Mouse (Mus musculus) small intestine, adult 2 months (tissue): ENCODE data around the gene Cox20.

Experiments
- CTCF ChIP-seq: fragments of 200-500 bp; IDR thresholded peaks from 2 replicates; pipeline ENCODE4 v1.5.1; 2012; ENCODE audit warnings: low read depth, mild to moderate bottlenecking, control low read depth, inconsistent platforms, low read length, moderate library complexity, mixed read lengths; ENCODE audit not compliant: insufficient replicate concordance, insufficient read length; ENCODE audit errors: extremely low read depth
- POLR2A ChIP-seq: fragments of 200-500 bp; IDR thresholded peaks from 2 replicates; pipeline ENCODE4 v1.6.1; 2012; ENCODE audit warnings: low read depth, mild to moderate bottlenecking, control low read depth, inconsistent platforms, low read length, moderate library complexity

DNA sequence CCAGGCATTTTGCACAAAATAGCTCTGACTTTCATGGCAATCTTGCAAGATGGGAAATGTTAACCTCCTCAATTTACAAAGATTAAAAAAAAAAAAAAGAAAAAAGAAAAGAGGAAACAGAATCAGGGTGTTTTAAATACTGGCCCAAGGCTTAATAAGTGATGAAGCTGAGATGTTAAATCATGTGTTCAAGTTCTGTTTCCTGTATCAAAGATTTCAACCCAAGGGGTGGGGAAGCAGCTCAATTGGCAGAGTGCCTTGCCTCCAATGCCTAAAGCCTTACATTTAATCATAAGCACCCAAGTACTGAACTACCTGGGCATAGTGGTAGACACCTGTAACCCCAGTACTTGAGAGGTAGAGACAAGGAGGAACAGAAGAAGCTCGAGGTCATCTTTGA, 23.1 kb downstream of the Cox20 start:
- no peak for TF ChIP-seq POLR2A
- no peak for TF ChIP-seq CTCF
